Mouse (Mus musculus) midbrain, embryonic 16.5 days (tissue): ENCODE measurements at regions not wholly inside any gene's neighbourhood (a gene's known extent, or its start where the extent isn't known, plus 50 kb on each side); places are given as distances from the start of the nearest gene placed in this dataset.

Source experiments
- ATAC-seq: fragments of 200-750 bp; cut with Nextera tagmentation; 2 replicates; pipeline ENCODE4 v1.8.0; 2017; ENCODE audit warnings: moderate TSS enrichment
- H3K27ac ChIP-seq: fragments of 300-500 bp; sonication (generic); 2 replicates; pipeline ENCODE4 v1.5.1; 2014; ENCODE audit warnings: mild to moderate bottlenecking, low read length, mixed read lengths
- H3K27me3 ChIP-seq: fragments of 300-500 bp; sonication (generic); 2 replicates; pipeline ENCODE4 v1.6.1; 2014; ENCODE audit warnings: low read depth, low read length, mixed read lengths; ENCODE audit not compliant: control insufficient read depth, insufficient read depth
- H3K36me3 ChIP-seq: fragments of 300-500 bp; sonication (generic); 2 replicates; pipeline ENCODE4 v1.6.1; 2014; ENCODE audit warnings: mild to moderate bottlenecking, low read length, moderate library complexity, mixed read lengths; ENCODE audit not compliant: control insufficient read depth, insufficient read depth
- H3K4me1 ChIP-seq: fragments of 300-500 bp; sonication (generic); 2 replicates; pipeline ENCODE4 v1.6.1; 2014; ENCODE audit warnings: mild to moderate bottlenecking, low read length, mixed read lengths; ENCODE audit not compliant: control insufficient read depth, insufficient read depth
- H3K4me2 ChIP-seq: fragments of 300-500 bp; sonication (generic); 2 replicates; pipeline ENCODE4 v1.6.1; 2014; ENCODE audit warnings: mild to moderate bottlenecking, low read length, mixed read lengths
- H3K4me3 ChIP-seq: fragments of 300-500 bp; sonication (generic); 2 replicates; pipeline ENCODE4 v1.5.1; 2014; ENCODE audit warnings: low read depth, mild to moderate bottlenecking, low read length, moderate library complexity, mixed read lengths
- H3K9ac ChIP-seq: fragments of 300-500 bp; sonication (generic); 2 replicates; pipeline ENCODE4 v1.6.1; 2014; ENCODE audit warnings: low read depth, low read length, mixed read lengths
- H3K9me3 ChIP-seq: fragments of 300-500 bp; sonication (generic); replicated peaks from 2 replicates; pipeline ENCODE4 v1.6.1; 2014; ENCODE audit warnings: mild to moderate bottlenecking, low read length, mixed read lengths; ENCODE audit not compliant: control insufficient read depth, poor library complexity, severe bottlenecking
- WGBS: fragments of 180-500 bp; shearing (Covaris S2); extraction: QIAGEN DNeasy Blood & Tissue Kit; methylation state at CpG from one replicate; pipeline ENCODE4 v1.1.7; 2014; 5-methylcytosine and 5-hydroxymethylcytosine counted together

DNA sequence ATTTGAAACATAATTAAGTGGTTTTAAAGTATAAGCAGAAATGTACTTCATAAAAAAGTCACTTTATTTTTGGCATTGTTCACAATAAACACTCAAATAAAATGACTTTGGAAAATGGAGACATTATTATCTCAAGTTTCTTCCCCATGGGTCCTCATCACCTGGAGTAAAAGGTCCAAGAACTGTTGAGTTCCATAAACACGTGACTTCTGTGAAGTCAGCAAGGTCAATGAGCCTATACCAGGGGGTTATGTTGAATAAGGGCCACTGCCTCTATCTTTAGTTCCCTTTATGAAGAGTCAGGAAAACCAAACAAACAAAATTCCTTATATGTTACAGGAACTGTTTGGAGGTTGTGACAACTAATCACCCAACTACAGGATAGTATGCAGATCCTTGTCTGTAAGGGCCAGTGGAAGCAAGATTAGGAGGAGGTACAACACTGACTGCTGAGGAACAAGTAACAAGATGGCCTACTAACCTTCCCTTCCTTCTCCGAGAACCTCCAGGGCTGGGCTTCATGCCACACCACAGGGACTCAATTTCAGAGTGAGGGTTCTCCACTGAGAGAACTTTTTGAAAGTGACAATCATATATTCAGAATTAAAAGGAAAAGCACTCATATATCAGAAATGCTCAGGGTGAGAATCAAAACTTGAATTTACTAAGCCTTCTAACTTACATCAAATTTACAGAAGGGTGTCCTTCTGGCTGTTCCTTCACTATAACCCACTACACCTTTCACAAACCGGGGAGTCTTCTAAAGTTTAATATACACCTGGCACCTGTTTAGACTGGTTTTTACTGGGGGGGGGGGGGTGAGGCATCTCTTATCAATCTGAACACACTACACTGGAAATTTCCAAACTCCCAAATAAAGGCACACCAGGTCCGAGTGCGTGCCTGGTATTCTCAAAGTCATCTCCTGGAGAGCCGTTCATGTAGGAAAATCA is 1860.5 kb upstream of the Lrrc6 start:
- Histone ChIP-seq H3K36me3 (no peaks in the 10 kb centered on the region), H3K4me3 (peak overlapping the region; percentile 92), H3K27ac (no peak overlapping the region), H3K9me3 (no peaks in the 10 kb centered on the region), H3K9ac (peak overlapping the region; percentile 83; the same call in 1 of the 2 replicates), H3K4me2 (peak overlapping the region; percentile 91), H3K27me3 (no peaks in the 10 kb centered on the region), H3K4me1 (peaks cover 16% of the 10 kb centered on the region)
- 41% methylated on average over 6 of the region's 6 CpGs for WGBS
- no peak for ATAC-seq

DNA sequence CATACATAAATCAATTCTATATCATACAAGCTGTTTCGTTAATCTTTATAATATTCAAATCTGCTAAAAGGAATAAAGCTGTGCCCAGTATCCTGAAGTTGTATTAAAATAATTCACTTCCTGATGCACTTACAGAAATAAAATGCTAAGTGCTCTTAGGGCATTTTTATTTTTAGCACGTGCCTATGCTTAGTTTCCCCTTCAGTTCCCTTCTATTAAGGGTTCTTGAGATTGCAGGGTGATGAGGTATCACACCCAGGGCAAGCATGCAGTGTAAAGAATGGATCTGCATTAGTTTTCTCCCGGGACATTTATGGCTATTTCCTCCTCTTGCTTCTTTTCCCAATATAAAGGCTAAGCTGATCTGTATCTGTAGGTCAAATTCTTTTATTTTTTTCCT is 1858.8 kb upstream of the Lrrc6 start:
- no peaks in the 10 kb centered on the region for H3K27me3 ChIP-seq
- no peaks in the 10 kb centered on the region for H3K9me3 ChIP-seq
- WGBS = 85% methylated on average over 3 of the region's 3 CpGs
- ATAC-seq = no peak
- H3K4me2 ChIP-seq = no peak overlapping the region
- H3K27ac ChIP-seq = no peak overlapping the region
- H3K4me3 ChIP-seq = no peak overlapping the region
- H3K4me1 ChIP-seq = peaks cover 16% of the 10 kb centered on the region
- H3K9ac ChIP-seq = no peak overlapping the region
- no peaks in the 10 kb centered on the region for H3K36me3 ChIP-seq

- WGBS = 80% methylated on average over 1 of the region's 1 CpGs
- H3K9me3 ChIP-seq = no peaks in the 10 kb centered on the region
- H3K36me3 ChIP-seq = no peaks in the 10 kb centered on the region
- peaks cover 7% of the 10 kb centered on the region for H3K4me1 ChIP-seq
- ATAC-seq = no peak
- H3K27me3 ChIP-seq = no peaks in the 10 kb centered on the region
- H3K4me3 ChIP-seq = no peak overlapping the region
- no peak overlapping the region for H3K9ac ChIP-seq
- no peak overlapping the region for H3K27ac ChIP-seq
- H3K4me2 ChIP-seq = no peak overlapping the region
These were observed 1855.2 kb upstream of the Lrrc6 start for GRCm38 (mm10) chr15:68355957-68356356.

DNA sequence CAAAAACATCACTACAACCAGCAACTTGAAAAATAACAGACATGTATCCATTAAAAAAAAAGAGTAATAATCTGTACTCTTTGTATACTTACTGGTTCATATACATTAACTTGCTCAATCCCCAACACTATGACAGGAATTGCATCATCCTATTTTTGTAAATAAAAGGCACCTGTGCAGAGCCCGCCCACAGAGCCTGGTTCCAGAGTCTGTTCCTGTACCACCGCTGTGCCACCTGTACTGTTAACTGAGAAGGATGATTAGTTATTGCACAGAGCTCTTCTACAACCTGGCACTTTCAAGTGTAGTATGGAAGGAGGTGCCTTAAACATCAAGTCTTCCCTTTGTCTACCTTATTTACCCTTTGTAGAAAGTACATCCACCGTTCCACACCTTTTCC is 1843.9 kb upstream of the Lrrc6 start:
- Histone ChIP-seq H3K27ac (no peak overlapping the region), H3K9me3 (no peaks in the 10 kb centered on the region), H3K36me3 (0 out of 2 replicates have a peak, but pooled peaks cover 2% of the 10 kb centered on the region), H3K4me1 (no peaks in the 10 kb centered on the region), H3K9ac (no peak overlapping the region), H3K27me3 (no peaks in the 10 kb centered on the region), H3K4me2 (no peak overlapping the region), H3K4me3 (no peak overlapping the region)
- WGBS = 96% methylated on average over 3 of the region's 3 CpGs
- ATAC-seq = no peak

GRCm38 (mm10) chr15:68342542-68342941 is 1841.8 kb upstream of the Lrrc6 start:
- 95% methylated on average over 1 of the region's 1 CpGs for WGBS
- ATAC-seq = no peak
- no peak overlapping the region for H3K27ac ChIP-seq

GRCm38 (mm10) chr15:68341056-68341455 is 1840.3 kb upstream of the Lrrc6 start:
- H3K27me3 ChIP-seq = no peaks in the 10 kb centered on the region
- no peaks in the 10 kb centered on the region for H3K4me1 ChIP-seq
- no peak overlapping the region for H3K4me3 ChIP-seq
- WGBS = 85% methylated on average over 5 of the region's 5 CpGs
- H3K4me2 ChIP-seq = no peak overlapping the region
- H3K9me3 ChIP-seq = no peaks in the 10 kb centered on the region
- H3K36me3 ChIP-seq = 0 out of 2 replicates have a peak, but pooled peaks cover 2% of the 10 kb centered on the region
- no peak overlapping the region for H3K27ac ChIP-seq
- ATAC-seq = no peak
- H3K9ac ChIP-seq = no peak overlapping the region

More at GRCm38 (mm10) chr15:68342542-68342941, 1841.8 kb upstream of the Lrrc6 start:
- H3K9me3 ChIP-seq = no peaks in the 10 kb centered on the region
- H3K9ac ChIP-seq = no peak overlapping the region
- no peak overlapping the region for H3K4me2 ChIP-seq
- H3K4me3 ChIP-seq = no peak overlapping the region
- no peaks in the 10 kb centered on the region for H3K4me1 ChIP-seq
- 0 out of 2 replicates have a peak, but pooled peaks cover 2% of the 10 kb centered on the region for H3K36me3 ChIP-seq
- no peaks in the 10 kb centered on the region for H3K27me3 ChIP-seq

DNA sequence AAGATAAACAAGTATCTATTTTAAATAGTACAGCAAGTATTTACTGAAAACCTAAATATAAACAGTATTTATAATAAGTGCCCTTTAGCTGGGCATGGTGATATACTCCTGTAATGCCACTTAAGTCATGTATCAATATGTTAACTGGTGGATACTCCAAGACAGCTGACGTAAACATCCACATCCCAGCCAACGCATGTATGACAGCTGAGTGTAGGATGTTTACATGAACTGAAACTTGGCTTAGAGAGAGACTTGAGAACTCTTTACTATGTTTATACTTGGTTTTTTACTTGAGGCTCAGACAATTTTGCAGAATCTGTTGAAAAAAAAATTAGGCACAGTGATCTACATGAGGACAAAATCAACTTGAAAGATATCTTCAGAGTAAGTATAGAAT is 1836.6 kb upstream of the Lrrc6 start:
- no peaks in the 10 kb centered on the region for H3K4me1 ChIP-seq
- no peak overlapping the region for H3K9ac ChIP-seq
- H3K27ac ChIP-seq = no peak overlapping the region
- ATAC-seq = no peak
- H3K4me3 ChIP-seq = no peak overlapping the region
- H3K27me3 ChIP-seq = no peaks in the 10 kb centered on the region
- WGBS = 99% methylated on average over 2 of the region's 2 CpGs
- H3K36me3 ChIP-seq = no peaks in the 10 kb centered on the region
- no peak overlapping the region for H3K4me2 ChIP-seq
- H3K9me3 ChIP-seq = no peaks in the 10 kb centered on the region

DNA sequence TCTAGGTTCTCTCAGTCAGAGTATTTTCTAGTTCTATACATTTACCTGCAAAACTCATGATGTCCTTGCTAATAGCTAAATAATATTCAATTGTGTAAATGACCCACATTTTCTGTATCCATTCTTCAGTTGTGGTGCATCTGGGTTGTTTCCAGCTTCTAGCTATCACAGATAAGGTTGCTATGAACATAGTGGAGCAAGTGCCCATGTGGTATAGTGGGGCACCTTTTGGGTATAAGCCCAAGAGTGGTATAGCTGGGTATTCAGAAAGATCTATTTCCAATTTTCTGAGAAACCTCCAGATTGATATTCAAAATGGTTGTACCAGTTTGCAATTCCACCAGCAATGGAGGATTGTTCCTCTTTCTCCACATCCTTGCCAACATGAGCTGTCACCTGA is 1835.1 kb upstream of the Lrrc6 start:
- Histone ChIP-seq H3K4me2 (no peak overlapping the region), H3K9ac (no peak overlapping the region), H3K9me3 (no peaks in the 10 kb centered on the region), H3K27me3 (no peaks in the 10 kb centered on the region), H3K4me3 (no peak overlapping the region), H3K4me1 (no peaks in the 10 kb centered on the region), H3K36me3 (no peaks in the 10 kb centered on the region), H3K27ac (no peak overlapping the region)
- no peak for ATAC-seq

DNA sequence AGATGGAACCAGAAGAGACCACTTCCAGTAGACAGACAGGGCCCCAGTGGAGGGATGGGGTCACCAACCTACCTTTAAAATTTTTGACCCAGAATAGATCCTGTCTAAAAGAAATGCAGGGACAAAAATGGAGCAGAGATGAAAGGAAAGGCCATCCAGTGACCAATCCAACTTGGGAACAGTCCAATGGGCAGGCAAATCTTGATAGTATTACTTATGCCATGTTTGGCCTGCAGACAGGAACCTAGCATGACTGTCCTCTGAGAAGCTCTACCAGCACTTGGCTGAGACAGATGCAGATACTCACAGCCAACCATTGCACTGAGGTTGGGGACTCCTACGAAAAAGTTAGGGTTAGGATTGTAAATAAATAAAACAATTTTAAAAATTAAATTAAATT is 1815.4 kb upstream of the Lrrc6 start:
- no peak overlapping the region for H3K27ac ChIP-seq
- no peak overlapping the region for H3K4me3 ChIP-seq
- 86% methylated on average over 1 of the region's 1 CpGs for WGBS
- no peaks in the 10 kb centered on the region for H3K4me1 ChIP-seq
- H3K36me3 ChIP-seq = no peaks in the 10 kb centered on the region
- H3K9me3 ChIP-seq = no peaks in the 10 kb centered on the region
- no peak for ATAC-seq
- no peaks in the 10 kb centered on the region for H3K27me3 ChIP-seq
- no peak overlapping the region for H3K9ac ChIP-seq
- H3K4me2 ChIP-seq = no peak overlapping the region
